Mouse (Mus musculus) heart, embryonic 13.5 days (tissue): ENCODE measurements around the gene Ccdc51. TPM values are rescaled to one million over a fixed set of nuclear protein-coding genes. Genes with fewer than 3 reads are reported as not detected.
"Not testable (repeated sequence)": the region's sequence is repeated elsewhere in the genome, so short reads cannot be mapped to it uniquely, and the experiment has no call there.

Source experiments
- ATAC-seq: fragments of 200-750 bp; cut with Nextera tagmentation; 2 replicates; pipeline ENCODE4 v1.8.0; 2017; ENCODE audit warnings: moderate TSS enrichment; ENCODE audit not compliant: insufficient number of reproducible peaks, low FRiP score, low TSS enrichment; ENCODE audit errors: extremely low read depth
- H3K27ac ChIP-seq: fragments of 300-500 bp; sonication (generic); replicated peaks from 2 replicates; pipeline ENCODE4 v1.5.1; 2015; ENCODE audit warnings: moderate library complexity, mild to moderate bottlenecking, inconsistent platforms
- H3K27me3 ChIP-seq: fragments of 300-500 bp; sonication (generic); replicated peaks from 2 replicates; pipeline ENCODE4 v1.6.1; 2015; ENCODE audit warnings: mild to moderate bottlenecking, inconsistent platforms
- H3K36me3 ChIP-seq: fragments of 300-500 bp; sonication (generic); 2 replicates; pipeline ENCODE4 v1.6.1; 2015; ENCODE audit warnings: mild to moderate bottlenecking, inconsistent platforms
- H3K4me1 ChIP-seq: fragments of 300-500 bp; sonication (generic); 2 replicates; pipeline ENCODE4 v1.6.1; 2015; ENCODE audit warnings: inconsistent platforms
- H3K4me2 ChIP-seq: fragments of 300-500 bp; sonication (generic); 2 replicates; pipeline ENCODE4 v1.6.1; 2015; ENCODE audit warnings: inconsistent platforms, mild to moderate bottlenecking, moderate library complexity
- H3K4me3 ChIP-seq: fragments of 300-500 bp; sonication (generic); 2 replicates; pipeline ENCODE4 v1.5.1; 2015; ENCODE audit warnings: moderate library complexity, mild to moderate bottlenecking, inconsistent platforms
- H3K9ac ChIP-seq: fragments of 300-500 bp; sonication (generic); 2 replicates; pipeline ENCODE4 v1.6.1; 2015; ENCODE audit warnings: inconsistent platforms, mild to moderate bottlenecking, moderate library complexity
- H3K9me3 ChIP-seq: fragments of 300-500 bp; sonication (generic); 2 replicates; pipeline ENCODE4 v1.6.1; 2016; ENCODE audit warnings: inconsistent platforms
- WGBS: fragments of 180-500 bp; shearing (Covaris S2); methylation state at CpG from one replicate; pipeline ENCODE4 v1.1.7; 2015; ENCODE audit warnings: mixed read lengths; 5-methylcytosine and 5-hydroxymethylcytosine counted together
- polyA plus RNA-seq: library from polyadenylated mRNA; unstranded; fragments of >200 nt; fragmentation: Nextera tagmentation; extraction: Ambion mirVana; gene quantifications from 2 replicates; pipeline ENCODE4 v1.2.1, GENCODE M21; 2015

Ccdc51 gene
- polyA plus RNA-seq, 1 experiment from 2014 or later, result 12.4 TPM

DNA sequence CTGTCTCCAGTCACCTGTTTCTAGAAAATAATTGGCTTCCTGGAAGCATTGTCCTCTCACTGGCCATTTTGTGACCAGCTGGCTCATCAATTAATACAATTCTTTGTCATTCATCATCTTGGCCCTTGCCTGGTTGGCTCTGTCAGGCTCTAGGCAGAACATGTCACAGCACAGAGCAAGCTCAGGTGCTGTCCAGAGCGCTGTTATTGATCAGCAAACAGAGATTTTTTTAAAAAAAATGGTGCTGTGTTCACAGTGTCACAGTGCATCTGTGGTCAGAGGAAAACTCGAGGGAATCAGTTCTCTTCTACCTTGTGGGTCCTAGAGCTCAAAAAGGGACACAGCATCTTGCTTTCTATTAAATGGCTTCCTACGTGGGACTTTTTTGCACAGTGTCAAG, 43.2 kb downstream of the Ccdc51 start:
- Histone ChIP-seq H3K4me2 (no peak overlapping the region), H3K4me3 (no peak overlapping the region), H3K27ac (no peak overlapping the region), H3K36me3 (no peaks in the 10 kb centered on the region), H3K9ac (no peak overlapping the region), H3K27me3 (no peaks in the 10 kb centered on the region), H3K4me1 (peaks cover 11% of the 10 kb centered on the region), H3K9me3 (no peaks in the 10 kb centered on the region)
- no peak for ATAC-seq
- 60% methylated on average over 3 of the region's 3 CpGs for WGBS

DNA sequence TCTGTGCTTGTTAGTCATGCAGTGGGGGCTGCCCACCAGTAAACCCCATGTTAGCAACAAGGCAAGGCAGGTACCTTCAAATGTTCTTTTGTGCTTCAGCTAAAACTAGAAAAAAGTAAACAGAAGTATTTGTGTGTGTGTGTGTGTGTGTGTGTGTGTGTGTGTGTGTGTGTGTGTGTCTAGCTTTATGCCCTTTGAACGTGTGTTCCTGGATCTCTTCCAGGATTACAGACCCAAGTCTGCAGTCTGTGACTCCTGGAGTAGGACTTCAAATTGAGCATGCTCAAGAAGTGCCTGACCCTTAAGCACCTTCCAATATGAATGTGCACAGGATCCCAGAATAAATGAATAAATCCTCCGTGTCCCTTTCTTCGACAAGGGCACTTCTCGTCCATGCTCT, 44.8 kb downstream of the Ccdc51 start:
- no peak overlapping the region for H3K9ac ChIP-seq
- WGBS, result 69% methylated on average over 4 of the region's 4 CpGs
- no peak overlapping the region for H3K27ac ChIP-seq
- no peak overlapping the region for H3K4me2 ChIP-seq
- no peaks in the 10 kb centered on the region for H3K27me3 ChIP-seq
- peaks cover 11% of the 10 kb centered on the region for H3K4me1 ChIP-seq
- no peak overlapping the region for H3K4me3 ChIP-seq
- no peaks in the 10 kb centered on the region for H3K9me3 ChIP-seq
- no peaks in the 10 kb centered on the region for H3K36me3 ChIP-seq
- ATAC-seq, result no peak

DNA sequence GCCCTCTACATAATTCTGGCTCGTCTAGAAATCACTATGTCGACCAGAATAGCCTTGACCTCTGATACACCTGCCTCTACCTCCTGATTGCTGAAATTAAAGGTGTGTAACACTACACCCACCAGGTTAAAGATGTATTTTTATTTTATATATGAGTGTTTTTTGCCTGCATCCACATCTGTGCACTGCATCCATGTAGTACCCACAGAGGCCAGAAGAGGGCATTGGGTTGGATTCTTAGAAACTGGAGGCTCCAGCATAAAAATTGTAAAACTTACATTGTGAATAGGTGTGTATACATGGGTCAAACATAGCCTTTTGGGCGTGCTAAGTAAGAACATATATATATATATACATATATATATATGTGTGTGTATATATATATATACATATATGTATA, 45.9 kb downstream of the Ccdc51 start:
- Histone ChIP-seq H3K4me3 (no peak overlapping the region), H3K9ac (no peak overlapping the region), H3K4me2 (no peak overlapping the region), H3K4me1 (peaks cover 4% of the 10 kb centered on the region), H3K27me3 (no peaks in the 10 kb centered on the region), H3K9me3 (no peaks in the 10 kb centered on the region), H3K27ac (no peak overlapping the region), H3K36me3 (no peaks in the 10 kb centered on the region)
- 45% methylated on average over 3 of the region's 3 CpGs for WGBS
- no peak for ATAC-seq

DNA sequence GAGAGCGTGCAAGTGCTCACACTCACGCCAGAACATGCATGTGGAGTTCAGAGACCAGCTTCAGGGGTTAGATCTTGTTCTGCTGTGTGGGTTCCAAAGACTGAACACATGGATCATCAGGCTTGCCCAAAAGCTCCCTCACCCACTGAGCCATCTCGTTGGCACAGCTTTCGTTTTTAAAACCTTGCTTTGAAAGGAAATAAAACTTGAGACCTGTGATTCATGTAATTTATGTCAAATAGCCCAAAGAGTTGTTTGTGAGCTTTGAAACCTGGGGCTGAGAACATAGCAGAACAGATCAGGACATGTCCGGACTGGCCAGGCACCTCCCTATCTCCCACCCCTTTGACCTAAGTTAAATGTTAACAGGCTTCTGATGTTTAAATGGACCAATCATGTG, 47.8 kb downstream of the Ccdc51 start:
- H3K36me3 ChIP-seq, result no peaks in the 10 kb centered on the region
- no peak overlapping the region for H3K4me3 ChIP-seq
- no peak overlapping the region for H3K27ac ChIP-seq
- 72% methylated on average over 5 of the region's 5 CpGs for WGBS
- no peaks in the 10 kb centered on the region for H3K9me3 ChIP-seq
- no peak overlapping the region for H3K4me2 ChIP-seq
- no peaks in the 10 kb centered on the region for H3K27me3 ChIP-seq
- no peak overlapping the region for H3K9ac ChIP-seq
- no peaks in the 10 kb centered on the region for H3K4me1 ChIP-seq
- no peak for ATAC-seq

DNA sequence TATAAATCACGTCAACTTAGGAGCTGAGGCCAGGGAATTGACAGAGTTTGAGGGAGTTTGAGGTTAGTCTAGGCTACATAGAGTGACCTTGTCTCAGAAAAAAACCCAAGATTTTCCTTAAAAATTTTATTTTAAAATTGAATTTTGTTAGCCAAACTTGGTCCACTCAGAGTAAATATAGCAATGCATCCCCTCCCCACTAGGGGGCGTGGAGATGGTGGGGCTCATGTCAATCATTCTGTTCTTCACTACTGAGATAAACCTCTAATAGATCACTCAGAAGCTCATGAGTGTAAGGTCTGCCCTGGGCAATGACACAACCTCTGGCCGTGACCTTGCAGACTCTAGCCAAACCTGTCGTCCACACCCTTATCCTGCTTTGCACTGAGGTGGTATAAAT, 58.1 kb downstream of the Ccdc51 start:
- not testable (repeated sequence) for H3K9me3 ChIP-seq, H3K27me3 ChIP-seq, ATAC-seq, H3K4me1 ChIP-seq, H3K4me3 ChIP-seq, H3K9ac ChIP-seq, H3K27ac ChIP-seq, H3K4me2 ChIP-seq, H3K36me3 ChIP-seq
- 61% methylated on average over 4 of the region's 4 CpGs for WGBS

Other genes starting within 250 kb of the Ccdc51 start
- 5.1 and 5.7 TPM in 2 replicates for gene Slc26a6, start 229.2 kb upstream of the Ccdc51 start, polyA plus RNA-seq
- not detected in 2 replicates for gene Tmem89, start 167.9 kb upstream of the Ccdc51 start, polyA plus RNA-seq
- 749 and 828 TPM in 2 replicates for gene Uqcrc1, start 145.9 kb upstream of the Ccdc51 start, polyA plus RNA-seq
- 0.82 and 1.3 TPM in 2 replicates for gene Col7a1, start 128.9 kb upstream of the Ccdc51 start, polyA plus RNA-seq
- not detected in 2 replicates for gene Ucn2, start 96.5 kb upstream of the Ccdc51 start, polyA plus RNA-seq
- gene Pfkfb4, start 90.7 kb upstream of the Ccdc51 start, polyA plus RNA-seq, result 2.8 and 2.9 TPM in 2 replicates
- gene Shisa5, start 43.9 kb upstream of the Ccdc51 start, polyA plus RNA-seq, result 63.6 and 69.3 TPM in 2 replicates
- 7.7 and 10.9 TPM in 2 replicates for gene Trex1, start 22.8 kb upstream of the Ccdc51 start, polyA plus RNA-seq
- gene Atrip, start 8.4 kb upstream of the Ccdc51 start, polyA plus RNA-seq, result 16.6 and 18.0 TPM in 2 replicates
- 568 and 620 TPM in 2 replicates for gene Tma7, start 94 bp downstream of the Ccdc51 start, polyA plus RNA-seq
- gene Plxnb1, start 12.9 kb downstream of the Ccdc51 start, polyA plus RNA-seq, result 7.1 and 8.2 TPM in 2 replicates
- gene Fbxw21, start 79.5 kb downstream of the Ccdc51 start, polyA plus RNA-seq, result not detected in 2 replicates
- not detected in 2 replicates for gene Fbxw13, start 113.5 kb downstream of the Ccdc51 start, polyA plus RNA-seq
- gene Fbxw20, start 152.3 kb downstream of the Ccdc51 start, polyA plus RNA-seq, result not detected in 2 replicates
- not detected in 2 replicates for gene Fbxw14, start 205.2 kb downstream of the Ccdc51 start, polyA plus RNA-seq